Mouse (Mus musculus) left cerebral cortex, postnatal 36 days (tissue): ENCODE measurements around the gene Uxs1. TPM values are rescaled to one million over a fixed set of nuclear protein-coding genes. Genes with fewer than 3 reads are reported as not detected.

ENCODE experiments used
- DNase-seq, 2 experiments: peaks; one replicate each; pipeline ENCODE4 v3.0.0; 2021 to 2022; ENCODE audit warnings: low spot score in 2 of 2, mixed read lengths in 1 of 2
- intact Hi-C: fragments of 180-260 bp; cut with DNase I; formaldehyde crosslinking; loops from one replicate; pipeline ENCODE4 v1.15.1; 2025
- total RNA-seq, 2 experiments: library from RNA; stranded (reverse); gene quantifications; 2 replicates each; pipeline ENCODE4 v1.2.3; 2021

Gene Uxs1
- total RNA-seq, 2 experiments from 2014 or later = 49.0 to 50.9 TPM

DNA sequence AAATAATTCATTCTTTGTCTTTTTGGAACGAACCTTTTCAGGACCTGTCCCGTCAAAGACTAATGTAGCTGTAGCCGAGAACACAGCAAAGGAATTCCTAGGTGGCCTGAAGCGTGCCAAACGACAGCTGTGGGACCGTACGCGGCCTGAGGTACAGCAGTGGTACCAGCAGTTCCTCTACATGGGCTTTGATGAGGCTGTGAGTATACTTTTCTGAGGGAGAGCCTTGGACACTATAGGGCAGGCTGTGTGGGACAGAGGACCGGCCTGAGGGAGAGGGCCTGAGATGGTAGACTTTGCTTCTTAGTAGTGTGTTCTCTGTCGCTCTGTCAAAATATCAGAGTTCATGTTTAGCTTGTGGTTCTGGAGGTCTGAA, 89.1 kb downstream of the Uxs1 start:
- intact Hi-C loops = loop anchor here (5.0 to 10.0 kb wide), 3 partner anchors 294 to 594 kb away; partner anchors contain the start of gene Nck2
- DNase-seq = no peak

- intact Hi-C loops = loop anchor here (5.0 to 10.0 kb wide), 3 partner anchors 293 to 593 kb away; partner anchors contain the start of gene Nck2
- peak in 1 of 2 experiments; percentile 34 for DNase-seq
Measured at GRCm38 (mm10) chr1:43737812-43738518, 89.6 kb downstream of the Uxs1 start.

GRCm38 (mm10) chr1:43732657-43733056, 94.9 kb downstream of the Uxs1 start:
- intact Hi-C loops = loop anchor here (10.0 kb wide), 2 partner anchors 288 to 588 kb away; partner anchors contain the start of gene Nck2
- DNase-seq = no peak

DNA sequence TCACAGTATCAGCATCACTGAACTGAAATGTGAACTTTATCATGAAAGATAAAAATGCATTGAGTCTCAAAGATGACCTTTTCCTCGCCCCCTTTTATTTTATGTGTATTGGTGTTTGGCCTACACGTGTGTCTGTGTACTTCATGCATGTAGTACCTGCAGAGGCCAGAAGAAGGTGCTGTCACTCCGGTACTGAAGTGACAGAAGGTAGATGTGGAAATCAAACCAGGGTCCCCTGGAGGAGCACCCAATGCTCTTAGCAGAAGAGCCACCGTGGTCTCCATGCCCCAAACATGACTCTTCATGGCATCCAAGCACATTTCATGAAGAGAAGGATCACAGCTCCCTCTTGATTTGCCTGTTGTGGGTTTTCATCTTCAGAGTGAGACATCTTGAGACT, 95.5 kb downstream of the Uxs1 start:
- intact Hi-C loops = loop anchor here (10.0 kb wide), 2 partner anchors 287 to 587 kb away; partner anchors contain the start of gene Nck2

DNA sequence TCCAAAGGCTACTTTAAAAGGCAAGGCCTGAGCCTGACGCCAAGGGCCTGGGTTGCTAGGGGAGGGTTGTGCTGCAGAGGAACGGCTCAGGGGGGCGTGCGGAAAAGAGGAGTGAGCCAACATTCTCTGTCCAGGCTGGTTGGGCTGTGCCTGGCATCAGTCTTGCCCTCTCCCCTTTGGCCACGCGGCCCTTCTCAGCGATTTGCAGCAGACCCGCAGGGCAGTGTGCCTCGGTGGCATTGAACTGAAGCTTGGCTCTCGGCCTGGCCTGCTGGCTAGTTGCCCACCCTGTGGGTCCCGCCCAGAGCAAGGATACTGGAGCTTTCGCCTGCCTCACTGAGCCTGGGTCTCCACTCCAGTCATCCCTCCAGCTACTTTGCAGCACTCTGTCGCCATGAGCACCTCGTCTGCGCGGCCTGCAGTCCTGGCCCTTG, 97.1 kb downstream of the Uxs1 start, which contains the start of gene 1500015O10Rik:
Gene 1500015O10Rik (plus strand): TSS at position 112 of the 434 bp plus-strand sequence.
- peak; percentile 32 to 39 for DNase-seq
- intact Hi-C loops = loop anchor here (10.0 kb wide), 2 partner anchors 286 to 586 kb away; partner anchors contain the start of gene Nck2

More for the DNA sequence above, 95.5 kb downstream of the Uxs1 start:
- DNase-seq = no peak

DNA sequence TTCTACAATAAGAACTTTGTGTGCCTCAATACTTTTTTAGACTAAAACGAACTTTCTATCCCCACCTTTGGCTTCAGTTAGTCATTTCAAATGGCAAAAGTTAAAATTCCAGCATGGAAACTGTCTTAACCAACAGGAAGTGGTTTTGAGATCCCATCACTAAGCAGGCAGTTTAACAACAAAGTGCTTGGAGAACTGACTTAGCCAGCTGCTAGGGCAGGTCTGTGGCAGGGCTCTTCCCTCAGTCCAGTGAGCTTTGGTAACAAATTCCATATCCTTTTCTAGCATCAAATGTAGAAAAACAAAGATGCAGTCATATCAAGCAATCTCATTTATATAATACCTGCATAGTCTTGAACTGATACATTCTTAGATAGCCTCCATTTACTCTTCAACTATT, 105.1 kb downstream of the Uxs1 start:
- DNase-seq = no peak
- intact Hi-C loops = no loop called here

- DNase-seq = no peak
- intact Hi-C loops = no loop called here
Measured at GRCm38 (mm10) chr1:43718793-43719192, 108.8 kb downstream of the Uxs1 start.

GRCm38 (mm10) chr1:43717967-43718366, 109.6 kb downstream of the Uxs1 start:
- intact Hi-C loops = no loop called here
- no peak for DNase-seq

DNA sequence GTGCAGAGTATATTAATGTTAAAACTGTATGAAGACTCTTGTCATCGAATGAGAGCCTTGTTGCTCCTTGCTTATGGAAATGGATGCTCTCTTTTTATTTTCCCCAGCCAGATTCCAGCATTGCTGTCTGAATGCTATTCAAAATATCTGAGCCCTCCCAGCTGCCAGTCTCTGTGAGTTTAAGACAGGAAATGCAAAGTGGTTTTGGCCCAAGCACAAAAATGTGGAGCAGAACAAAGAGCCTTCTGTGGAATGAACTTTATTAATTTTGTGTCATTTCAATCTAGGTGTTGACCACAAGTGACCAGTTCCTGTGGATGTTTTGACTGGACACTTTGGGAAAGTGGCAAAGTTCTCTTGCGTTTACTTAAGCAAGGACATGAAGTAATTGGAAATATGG, 112.8 kb downstream of the Uxs1 start:
- intact Hi-C loops = no loop called here
- DNase-seq = no peak

DNA sequence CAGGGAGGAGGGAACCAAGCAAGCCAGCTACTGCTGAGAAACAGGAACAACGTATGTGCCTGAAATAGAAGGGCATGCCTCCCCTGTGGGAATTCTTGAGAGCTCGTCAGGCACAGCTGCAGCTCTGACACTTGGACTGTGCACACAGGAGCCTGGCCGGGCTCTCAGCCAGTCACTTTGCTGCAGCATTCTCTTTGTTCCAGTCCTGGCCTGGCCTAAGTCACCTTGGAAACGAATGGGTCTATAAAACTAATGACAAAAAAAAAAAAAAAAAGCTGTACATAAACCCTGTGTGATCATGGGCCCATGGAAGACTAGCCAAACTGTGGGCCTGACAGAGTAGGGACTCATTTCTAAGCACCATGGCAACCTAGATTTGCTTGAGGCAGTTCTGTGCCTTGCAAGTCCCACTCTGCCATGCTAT, 129.0 kb downstream of the Uxs1 start:
- intact Hi-C loops = no loop called here
- peak; percentile 8 to 25 for DNase-seq

Other genes with a start within 250 kb of the Uxs1 start
- gene 1500015O10Rik, start 97.2 kb downstream of the Uxs1 start, total RNA-seq = 1 to 10 TPM; 1.5 TPM
- 10 to 100 TPM; 47.9 to 50.4 TPM for gene Tpp2, start 105.8 kb upstream of the Uxs1 start, total RNA-seq
- not detected for gene Mettl21c, start 192.2 kb upstream of the Uxs1 start, total RNA-seq
- gene Gm8251, start 234.1 kb upstream of the Uxs1 start, total RNA-seq = not detected